Mouse (Mus musculus) liver, adult 2 months (tissue): ENCODE results near the gene BC024978. TPM values are rescaled to one million over a fixed set of nuclear protein-coding genes. Genes with fewer than 3 reads are reported as not detected.
"Not testable (repeated sequence)": the region's sequence is repeated elsewhere in the genome, so short reads cannot be mapped to it uniquely, and the experiment has no call there.

Experiments used
- DNase-seq: peaks from one replicate; pipeline ENCODE4 v3.0.0-alpha.2; 2011; ENCODE audit warnings: low read depth, low spot score; ENCODE audit errors: extremely low read depth
- H3K27ac ChIP-seq: fragments of 200-500 bp; replicated peaks from 2 replicates; pipeline ENCODE4 v1.5.1; 2012; ENCODE audit warnings: low read depth, mild to moderate bottlenecking, control low read depth, inconsistent platforms, low read length; ENCODE audit not compliant: insufficient read depth
- H3K27me3 ChIP-seq: fragments of 200-500 bp; 2 replicates; pipeline ENCODE4 v1.6.1; 2012; ENCODE audit warnings: mild to moderate bottlenecking, moderate library complexity, low read length, inconsistent platforms; ENCODE audit not compliant: control insufficient read depth, insufficient read depth
- H3K36me3 ChIP-seq: fragments of 200-500 bp; 2 replicates; pipeline ENCODE4 v1.6.1; 2012; ENCODE audit warnings: low read length, inconsistent platforms; ENCODE audit not compliant: control insufficient read depth, insufficient read depth
- H3K4me1 ChIP-seq: fragments of 200-500 bp; 2 replicates; pipeline ENCODE4 v1.6.1; 2011; ENCODE audit warnings: low read length; ENCODE audit not compliant: control insufficient read depth, insufficient read depth
- H3K4me3 ChIP-seq: fragments of 200-500 bp; 2 replicates; pipeline ENCODE4 v1.5.1; 2011; ENCODE audit warnings: low read depth, mild to moderate bottlenecking, control low read depth, low read length, moderate library complexity; ENCODE audit not compliant: insufficient read depth
- H3K79me2 ChIP-seq: fragments of 200-500 bp; 2 replicates; pipeline ENCODE4 v1.6.1; 2012; ENCODE audit warnings: inconsistent platforms, mild to moderate bottlenecking, low read length, moderate library complexity; ENCODE audit not compliant: control insufficient read depth, insufficient read depth
- H3K9ac ChIP-seq: fragments of 200-500 bp; 2 replicates; pipeline ENCODE4 v1.6.1; 2012; ENCODE audit warnings: low read depth, mild to moderate bottlenecking, control low read depth, inconsistent platforms, low read length
- CTCF ChIP-seq: fragments of 200-500 bp; IDR thresholded peaks from 2 replicates; pipeline ENCODE4 v1.5.1; 2011; ENCODE audit warnings: low read depth, low read length, control low read depth
- POLR2A ChIP-seq: fragments of 200-500 bp; IDR thresholded peaks from 2 replicates; pipeline ENCODE4 v1.6.1; 2011; ENCODE audit warnings: low read length, control low read depth; ENCODE audit not compliant: insufficient read depth; ENCODE audit errors: extremely low read depth
- WGBS: fragments of 180-500 bp; shearing (Covaris S2); methylation state at CpG from one replicate; pipeline ENCODE4 v1.1.7; 2018; 5-methylcytosine and 5-hydroxymethylcytosine counted together
- polyA plus RNA-seq: library from polyadenylated mRNA; depleted of rRNA; stranded (reverse); fragments of >200 nt; gene quantifications from 2 replicates; pipeline ENCODE4 v1.2.3, GENCODE M21; 2012
- total RNA-seq: library from RNA; depleted of rRNA; stranded (reverse); fragments of >200 nt; gene quantifications from 2 replicates; pipeline ENCODE4 v1.2.3, GENCODE M21; 2014

The BC024978 gene
- total and polyA plus RNA-seq, 2 experiments, result 3.9 to 13.8 TPM

- Histone ChIP-seq H3K36me3 (no peaks in the 10 kb centered on the region), H3K9ac (peak overlapping the region; percentile 89), H3K79me2 (peaks cover 5% of the 10 kb centered on the region; the same call in 1 of the 2 replicates), H3K27me3 (no peaks in the 10 kb centered on the region), H3K4me1 (peaks cover 5% of the 10 kb centered on the region; the same call in 1 of the 2 replicates), H3K4me3 (peak overlapping the region; percentile 90), H3K27ac (no peak overlapping the region)
- no peak for DNase-seq
- WGBS, result 10% methylated on average over 6 of the region's 6 CpGs
- TF ChIP-seq CTCF (no peak), POLR2A (no peak)
Observed at GRCm38 (mm10) chr7:27233300-27233699, 37.7 kb downstream of the BC024978 start.

DNA sequence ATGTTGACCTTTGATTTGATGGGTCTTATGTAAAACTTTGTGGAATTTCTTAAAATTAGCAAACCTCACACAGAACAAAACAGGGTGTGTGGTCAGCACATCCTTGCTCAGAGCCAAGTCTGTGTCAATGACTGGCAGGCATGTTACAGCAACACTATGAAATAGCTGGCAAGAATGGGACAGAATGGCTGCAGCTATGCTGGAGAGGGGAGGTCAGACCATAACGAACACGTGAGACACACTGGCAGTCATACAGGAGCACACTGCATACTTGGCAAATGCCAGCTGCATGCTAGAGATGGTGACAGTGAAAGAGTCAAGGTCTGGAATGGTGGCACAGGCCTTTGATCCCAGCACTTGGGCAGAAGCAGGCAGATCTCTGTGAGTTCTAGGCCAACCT, 40.1 kb downstream of the BC024978 start:
- Histone ChIP-seq H3K9ac (no peak overlapping the region), H3K4me1 (peaks cover 2% of the 10 kb centered on the region; the same call in 1 of the 2 replicates), H3K79me2 (peaks cover 5% of the 10 kb centered on the region; the same call in 1 of the 2 replicates), H3K36me3 (peaks cover 2% of the 10 kb centered on the region; the same call in 1 of the 2 replicates), H3K27ac (no peak overlapping the region), H3K27me3 (no peaks in the 10 kb centered on the region), H3K4me3 (no peak overlapping the region)
- 52% methylated on average over 2 of the region's 2 CpGs for WGBS
- TF ChIP-seq CTCF, result no peak
- TF ChIP-seq POLR2A, result no peak
- DNase-seq, result peak; percentile 52

DNA sequence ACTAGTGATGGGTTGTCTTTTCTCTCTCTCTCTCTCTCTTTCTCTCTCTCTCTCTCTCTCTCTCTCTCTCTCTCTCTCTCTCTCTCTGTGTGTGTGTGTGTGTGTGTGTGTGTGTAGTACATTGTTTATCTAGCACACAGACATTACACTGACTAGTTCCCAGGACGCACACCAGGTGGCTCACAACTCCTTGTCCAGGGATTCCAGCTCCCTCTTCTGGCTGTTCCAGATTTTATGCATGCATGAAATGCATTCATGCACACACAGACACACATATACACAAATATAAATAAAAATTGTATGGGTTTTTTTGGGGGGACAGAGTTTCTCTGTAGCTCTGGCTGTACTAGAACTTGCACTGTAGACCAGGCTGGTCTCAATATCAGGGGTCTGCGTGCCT, 41.9 kb downstream of the BC024978 start:
- WGBS, result 72% methylated on average over 2 of the region's 2 CpGs
- H3K4me3 ChIP-seq, result no peak overlapping the region
- no peaks in the 10 kb centered on the region; the same call in 1 of the 2 replicates for H3K4me1 ChIP-seq
- no peak overlapping the region for H3K27ac ChIP-seq
- no peak for TF ChIP-seq POLR2A
- peak; percentile 26; the same call in 1 of the 2 replicates for TF ChIP-seq CTCF
- peaks cover 5% of the 10 kb centered on the region; the same call in 1 of the 2 replicates for H3K79me2 ChIP-seq
- H3K27me3 ChIP-seq, result no peaks in the 10 kb centered on the region
- H3K9ac ChIP-seq, result no peak overlapping the region
- DNase-seq, result no peak
- peaks cover 2% of the 10 kb centered on the region; the same call in 1 of the 2 replicates for H3K36me3 ChIP-seq

DNA sequence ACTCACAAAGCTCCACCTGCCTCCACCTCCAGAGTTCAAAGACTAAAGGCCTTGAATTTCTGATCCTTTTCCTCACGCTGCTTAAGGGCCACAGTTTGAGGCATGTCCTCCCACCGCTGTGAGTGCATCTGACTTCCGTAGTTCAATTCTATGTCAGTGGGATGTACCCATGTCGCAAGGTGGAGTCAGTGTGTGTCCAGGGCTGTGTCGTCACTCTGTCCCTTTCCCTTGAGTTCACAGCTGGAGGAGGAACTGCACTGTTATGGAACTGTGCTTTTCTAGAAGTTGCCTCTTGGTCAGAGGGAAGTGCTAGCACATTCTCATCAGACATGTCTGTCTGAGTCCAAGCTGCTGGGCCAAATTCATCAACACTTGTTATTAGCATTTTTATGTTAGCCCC, 43.0 kb downstream of the BC024978 start:
- Histone ChIP-seq H3K36me3 (peaks cover 2% of the 10 kb centered on the region; the same call in 1 of the 2 replicates), H3K79me2 (0 out of 2 replicates have a peak, but pooled peaks cover 2% of the 10 kb centered on the region), H3K4me3 (no peak overlapping the region), H3K9ac (no peak overlapping the region), H3K27me3 (no peaks in the 10 kb centered on the region), H3K27ac (no peak overlapping the region), H3K4me1 (no peaks in the 10 kb centered on the region)
- TF ChIP-seq CTCF, result no peak
- peak; percentile 40 for DNase-seq
- WGBS, result 87% methylated on average over 5 of the region's 5 CpGs

DNA sequence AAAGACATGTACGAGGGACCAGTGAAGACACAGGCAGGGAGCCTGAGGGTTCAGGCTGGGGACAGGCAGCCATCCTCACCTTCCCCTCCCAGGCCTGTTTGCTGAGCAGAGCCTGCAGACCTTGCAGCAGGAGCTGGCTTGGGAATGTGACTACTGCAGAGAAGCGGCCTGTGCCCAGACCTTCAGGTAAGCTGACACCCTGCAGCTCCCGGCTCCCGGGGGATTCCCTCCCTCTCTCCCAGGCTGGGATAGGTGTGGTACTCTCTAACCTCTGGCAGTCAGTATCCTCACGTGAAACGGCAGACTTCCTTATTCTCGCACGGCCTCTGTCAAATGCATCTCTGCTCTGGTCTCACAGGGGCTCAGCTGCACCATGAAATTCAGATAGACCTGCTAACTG, 47.6 kb downstream of the BC024978 start:
- Histone ChIP-seq H3K9ac (no peak overlapping the region), H3K79me2 (no peaks in the 10 kb centered on the region), H3K27me3 (no peaks in the 10 kb centered on the region), H3K36me3 (peaks cover 2% of the 10 kb centered on the region; the same call in 1 of the 2 replicates), H3K27ac (no peak overlapping the region), H3K4me1 (no peaks in the 10 kb centered on the region), H3K4me3 (no peak overlapping the region)
- TF ChIP-seq POLR2A, result no peak
- TF ChIP-seq CTCF, result no peak
- 78% methylated on average over 8 of the region's 8 CpGs for WGBS
- no peak for DNase-seq

- peak; percentile 33; the same call in 1 of the 2 replicates for TF ChIP-seq CTCF
- H3K79me2 ChIP-seq, H3K36me3 ChIP-seq, H3K27ac ChIP-seq, H3K9ac ChIP-seq, DNase-seq, H3K4me1 ChIP-seq, H3K4me3 ChIP-seq, H3K27me3 ChIP-seq: not testable (repeated sequence)
- 90% methylated on average over 2 of the region's 2 CpGs for WGBS
Observed at GRCm38 (mm10) chr7:27244088-27244487, 48.5 kb downstream of the BC024978 start.
